Mouse (Mus musculus): ENCODE measurements at regions not wholly inside any gene's neighbourhood (a gene's known extent, or its start where the extent isn't known, plus 50 kb on each side); places are given as distances from the start of the nearest gene placed in this dataset.

DNA sequence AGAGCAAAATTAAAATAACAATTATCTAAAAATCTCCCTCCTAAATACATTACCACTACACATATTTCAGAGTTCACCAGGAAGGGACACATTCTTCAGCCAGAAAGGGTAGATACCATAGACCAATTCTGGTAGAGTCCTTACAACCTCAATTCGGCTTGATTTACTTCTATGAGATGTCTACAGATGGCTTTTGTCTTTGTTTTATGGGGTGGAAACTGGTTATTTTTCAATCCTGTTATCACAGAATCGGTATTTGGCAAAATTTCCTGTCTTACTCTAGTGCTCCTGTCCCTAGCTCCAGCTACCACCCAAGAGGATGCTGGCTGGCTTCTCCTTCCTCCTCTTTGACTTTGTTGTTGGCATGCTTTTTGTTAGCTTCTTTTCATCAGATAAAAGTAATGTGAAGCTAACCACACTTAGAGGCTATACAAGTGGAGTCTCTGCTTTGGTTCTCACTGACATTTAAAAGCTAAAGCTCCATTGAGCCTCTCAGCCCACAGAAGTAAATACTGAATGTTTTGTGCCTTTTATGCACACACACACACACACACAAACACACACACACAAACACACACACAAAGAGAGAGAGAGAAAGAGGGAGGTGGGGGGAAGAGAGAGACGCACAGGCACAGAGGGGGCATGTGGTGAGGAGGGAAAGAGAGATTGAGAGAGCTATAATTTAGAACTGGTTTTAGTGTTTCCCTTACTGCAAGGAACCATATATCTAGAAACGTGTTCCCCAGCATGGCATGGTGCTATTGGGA, 109.1 kb downstream of the Gm815 start:
- no peaks in the 10 kb centered on the region for H3K9me3 ChIP-seq (replicated peaks; ENCODE audit: control insufficient read depth, low read length)
- H3K36me3 ChIP-seq (ENCODE audit: control insufficient read depth, insufficient read depth) = no peaks in the 10 kb centered on the region
- H3K4me2 ChIP-seq (ENCODE audit: low read depth, low read length) = no peak overlapping the region
- no peak overlapping the region for H3K27ac ChIP-seq (ENCODE audit: low read length)
- H3K4me1 ChIP-seq (ENCODE audit: control insufficient read depth, insufficient read depth, low read length) = no peaks in the 10 kb centered on the region
- 75% methylated on average over 4 of the region's 4 CpGs for WGBS
- no peak for ATAC-seq (replicated peaks; ENCODE audit: extremely low read depth, insufficient read depth, low FRiP score)
- H3K9ac ChIP-seq (ENCODE audit: low read length) = no peak overlapping the region
- H3K4me3 ChIP-seq (ENCODE audit: low read length) = no peak overlapping the region
- H3K27me3 ChIP-seq (ENCODE audit: control insufficient read depth, insufficient read depth, low read length) = no peaks in the 10 kb centered on the region

DNA sequence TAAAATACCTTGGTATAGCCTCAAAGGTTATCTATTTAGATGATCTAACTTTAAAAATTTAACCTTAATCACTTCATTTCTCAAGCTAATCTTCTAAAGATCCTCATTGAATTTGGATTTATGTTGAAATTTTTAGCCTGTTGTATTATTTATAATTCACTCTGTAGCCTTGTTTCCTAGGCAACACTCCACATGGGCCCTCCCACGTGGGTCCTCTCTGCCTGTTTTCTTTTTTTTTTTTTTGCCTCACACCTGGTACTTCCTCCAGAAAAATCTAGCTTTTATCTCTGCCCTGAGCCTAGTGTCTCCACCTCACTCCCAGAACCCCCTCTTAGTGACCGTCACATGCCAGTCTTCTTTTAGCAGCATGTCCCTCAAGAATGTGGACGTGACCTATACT, 113.9 kb downstream of the Gm815 start:
- Histone ChIP-seq H3K9ac (ENCODE audit: low read length) (no peak overlapping the region), H3K36me3 (ENCODE audit: control insufficient read depth, insufficient read depth) (no peaks in the 10 kb centered on the region), H3K9me3 (replicated peaks; ENCODE audit: control insufficient read depth, low read length) (no peaks in the 10 kb centered on the region), H3K4me3 (ENCODE audit: low read length) (no peak overlapping the region), H3K4me2 (ENCODE audit: low read depth, low read length) (no peak overlapping the region), H3K27ac (ENCODE audit: low read length) (no peak overlapping the region), H3K4me1 (ENCODE audit: control insufficient read depth, insufficient read depth, low read length) (no peaks in the 10 kb centered on the region), H3K27me3 (ENCODE audit: control insufficient read depth, insufficient read depth, low read length) (no peaks in the 10 kb centered on the region)
- ATAC-seq (replicated peaks; ENCODE audit: extremely low read depth, insufficient read depth, low FRiP score) = no peak
- 57% methylated on average over 3 of the region's 3 CpGs for WGBS

DNA sequence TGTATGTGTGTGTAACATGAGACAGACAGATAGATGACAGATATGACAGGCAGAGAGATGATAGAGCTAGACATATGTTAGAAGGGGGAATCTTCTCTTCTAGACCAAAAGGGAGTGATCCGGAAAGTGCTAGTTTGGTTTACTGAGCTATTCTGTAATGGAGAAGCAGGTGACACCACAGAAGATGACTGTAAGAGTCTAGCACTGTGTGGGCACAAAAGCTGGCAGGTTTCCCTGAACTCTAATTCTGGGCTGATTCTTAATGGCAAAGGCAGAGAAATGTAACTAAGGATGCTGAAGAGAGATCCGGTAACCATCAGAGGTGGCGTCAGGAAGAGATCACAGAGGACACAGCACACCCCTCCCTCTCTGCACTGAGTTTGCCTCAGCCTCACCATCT, 136.2 kb downstream of the Gm815 start:
- WGBS = 80% methylated on average over 3 of the region's 3 CpGs
- no peak for ATAC-seq (replicated peaks; ENCODE audit: extremely low read depth, insufficient read depth, low FRiP score)
- Histone ChIP-seq H3K9ac (ENCODE audit: low read length) (no peak overlapping the region), H3K4me3 (ENCODE audit: low read length) (no peak overlapping the region), H3K27me3 (ENCODE audit: control insufficient read depth, insufficient read depth, low read length) (no peaks in the 10 kb centered on the region), H3K36me3 (ENCODE audit: control insufficient read depth, insufficient read depth) (no peaks in the 10 kb centered on the region), H3K4me2 (ENCODE audit: low read depth, low read length) (no peak overlapping the region), H3K9me3 (replicated peaks; ENCODE audit: control insufficient read depth, low read length) (no peaks in the 10 kb centered on the region), H3K4me1 (ENCODE audit: control insufficient read depth, insufficient read depth, low read length) (peaks cover 9% of the 10 kb centered on the region), H3K27ac (ENCODE audit: low read length) (no peak overlapping the region; the same call in 1 of the 2 replicates)

DNA sequence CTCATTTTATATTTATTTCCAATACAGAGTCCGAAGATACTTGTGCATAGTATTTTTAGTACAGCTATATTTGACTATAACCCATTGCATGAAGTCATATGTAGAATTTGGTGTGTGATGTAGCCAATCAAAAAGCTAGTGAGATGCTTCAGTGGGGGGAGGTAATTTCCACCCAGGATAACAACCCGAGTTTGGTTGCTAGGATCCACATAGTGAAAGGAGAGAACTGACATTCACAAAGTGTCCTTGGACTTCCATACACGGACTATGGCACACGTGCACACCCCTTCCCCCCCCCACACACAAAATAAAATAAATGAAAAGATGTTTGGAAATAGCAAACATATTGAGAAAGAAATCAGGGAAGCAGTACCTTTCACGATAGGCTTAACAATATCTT, 137.2 kb downstream of the Gm815 start:
- Histone ChIP-seq H3K9me3 (replicated peaks; ENCODE audit: control insufficient read depth, low read length) (no peaks in the 10 kb centered on the region), H3K4me3 (ENCODE audit: low read length) (no peak overlapping the region), H3K27me3 (ENCODE audit: control insufficient read depth, insufficient read depth, low read length) (no peaks in the 10 kb centered on the region), H3K9ac (ENCODE audit: low read length) (no peak overlapping the region), H3K4me2 (ENCODE audit: low read depth, low read length) (no peak overlapping the region), H3K36me3 (ENCODE audit: control insufficient read depth, insufficient read depth) (no peaks in the 10 kb centered on the region), H3K4me1 (ENCODE audit: control insufficient read depth, insufficient read depth, low read length) (peaks cover 9% of the 10 kb centered on the region), H3K27ac (ENCODE audit: low read length) (no peak overlapping the region)
- WGBS = 48% methylated on average over 5 of the region's 5 CpGs
- ATAC-seq (replicated peaks; ENCODE audit: extremely low read depth, insufficient read depth, low FRiP score) = peak; percentile 60

DNA sequence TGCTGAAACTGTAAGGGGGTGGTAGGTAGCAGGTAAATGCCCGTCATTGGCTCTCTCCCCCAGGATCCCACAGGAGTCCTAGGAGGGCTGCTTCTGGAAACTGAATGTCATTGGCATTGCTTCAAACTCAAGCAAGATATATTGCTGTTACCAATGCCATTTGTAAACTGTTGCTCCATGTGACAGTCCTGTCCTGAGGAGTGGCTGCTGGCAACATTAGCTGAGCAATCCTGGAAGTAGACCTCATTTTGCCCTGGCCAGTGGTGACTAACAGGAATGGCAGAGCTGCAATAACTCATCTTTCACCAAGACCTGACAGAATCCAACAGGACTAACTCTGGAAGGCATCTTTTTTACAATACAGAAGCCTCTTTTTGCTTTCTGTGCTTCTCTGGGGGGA, 143.2 kb downstream of the Gm815 start:
- ATAC-seq (replicated peaks; ENCODE audit: extremely low read depth, insufficient read depth, low FRiP score) = no peak
- peaks cover 3% of the 10 kb centered on the region for H3K4me1 ChIP-seq (ENCODE audit: control insufficient read depth, insufficient read depth, low read length)
- H3K27ac ChIP-seq (ENCODE audit: low read length) = no peak overlapping the region
- H3K27me3 ChIP-seq (ENCODE audit: control insufficient read depth, insufficient read depth, low read length) = no peaks in the 10 kb centered on the region
- no peak overlapping the region for H3K4me3 ChIP-seq (ENCODE audit: low read length)
- H3K9ac ChIP-seq (ENCODE audit: low read length) = no peak overlapping the region
- H3K4me2 ChIP-seq (ENCODE audit: low read depth, low read length) = no peak overlapping the region
- H3K9me3 ChIP-seq (replicated peaks; ENCODE audit: control insufficient read depth, low read length) = no peaks in the 10 kb centered on the region
- WGBS = 64% methylated on average over 1 of the region's 1 CpGs
- H3K36me3 ChIP-seq (ENCODE audit: control insufficient read depth, insufficient read depth) = no peaks in the 10 kb centered on the region

DNA sequence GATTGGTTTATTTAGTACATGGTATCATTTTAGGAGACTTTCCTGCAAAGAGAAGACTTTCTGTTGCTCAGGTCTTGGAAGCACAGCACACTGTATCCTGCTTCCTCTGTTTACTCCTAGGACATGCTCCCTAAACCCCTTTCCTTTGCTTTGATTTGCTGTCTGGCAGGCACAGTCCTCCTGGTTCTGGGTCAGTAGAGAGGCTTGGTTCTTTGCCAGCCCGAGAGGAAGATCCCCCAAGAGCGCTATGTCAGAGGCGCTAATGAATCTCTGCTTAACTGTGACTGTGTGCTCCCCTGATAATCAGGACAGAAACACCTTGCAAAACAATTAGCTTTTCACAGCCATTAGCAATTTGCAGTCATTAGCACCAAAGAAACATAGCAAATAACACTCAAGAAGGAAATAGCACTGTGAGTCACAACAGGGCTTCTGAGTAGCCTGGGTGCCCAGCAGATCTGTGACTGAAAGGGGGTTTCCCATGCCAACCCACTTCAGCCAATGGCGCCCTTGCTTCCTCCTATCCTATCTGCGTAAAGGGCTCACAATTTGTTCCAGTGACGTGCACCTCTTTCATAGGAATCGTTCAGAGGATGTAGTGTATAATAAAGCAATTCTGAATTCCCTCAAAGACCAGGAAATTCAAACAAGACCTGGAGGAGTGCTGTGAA, 145.5 kb downstream of the Gm815 start:
- ATAC-seq (replicated peaks; ENCODE audit: extremely low read depth, insufficient read depth, low FRiP score) = no peak
- Histone ChIP-seq H3K9ac (ENCODE audit: low read length) (no peak overlapping the region), H3K9me3 (replicated peaks; ENCODE audit: control insufficient read depth, low read length) (no peaks in the 10 kb centered on the region), H3K27ac (ENCODE audit: low read length) (no peak overlapping the region), H3K36me3 (ENCODE audit: control insufficient read depth, insufficient read depth) (no peaks in the 10 kb centered on the region), H3K27me3 (ENCODE audit: control insufficient read depth, insufficient read depth, low read length) (no peaks in the 10 kb centered on the region), H3K4me3 (ENCODE audit: low read length) (no peak overlapping the region), H3K4me1 (ENCODE audit: control insufficient read depth, insufficient read depth, low read length) (peaks cover 3% of the 10 kb centered on the region), H3K4me2 (ENCODE audit: low read depth, low read length) (no peak overlapping the region)
- 63% methylated on average over 7 of the region's 7 CpGs for WGBS

DNA sequence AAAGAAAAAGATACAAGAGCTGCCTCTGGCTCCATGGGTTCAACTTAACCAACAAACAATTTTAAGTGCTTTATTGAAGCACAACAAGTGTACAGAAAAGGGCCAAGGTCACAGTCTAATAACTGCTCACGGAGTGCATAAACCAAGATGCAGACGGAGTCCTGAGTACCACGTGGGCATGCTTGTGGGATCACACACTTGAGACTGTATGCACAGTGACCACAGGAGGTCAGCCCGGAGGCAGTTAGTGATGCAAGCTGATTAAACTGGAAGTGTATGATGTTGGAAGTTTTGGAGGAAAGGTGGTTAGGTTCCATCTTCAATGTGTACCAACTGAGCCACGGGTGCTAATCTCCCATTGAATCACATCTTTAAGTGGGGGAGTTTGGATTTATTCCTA, 146.9 kb downstream of the Gm815 start:
- Histone ChIP-seq H3K4me1 (ENCODE audit: control insufficient read depth, insufficient read depth, low read length) (peaks cover 5% of the 10 kb centered on the region), H3K9ac (ENCODE audit: low read length) (no peak overlapping the region), H3K4me2 (ENCODE audit: low read depth, low read length) (no peak overlapping the region), H3K4me3 (ENCODE audit: low read length) (no peak overlapping the region), H3K27me3 (ENCODE audit: control insufficient read depth, insufficient read depth, low read length) (no peaks in the 10 kb centered on the region), H3K27ac (ENCODE audit: low read length) (peak overlapping the region; percentile 59), H3K36me3 (ENCODE audit: control insufficient read depth, insufficient read depth) (no peaks in the 10 kb centered on the region), H3K9me3 (replicated peaks; ENCODE audit: control insufficient read depth, low read length) (no peaks in the 10 kb centered on the region)
- ATAC-seq (replicated peaks; ENCODE audit: extremely low read depth, insufficient read depth, low FRiP score) = peak; percentile 52; the same call in 1 of the 2 replicates
- WGBS = 52% methylated on average over 5 of the region's 5 CpGs

DNA sequence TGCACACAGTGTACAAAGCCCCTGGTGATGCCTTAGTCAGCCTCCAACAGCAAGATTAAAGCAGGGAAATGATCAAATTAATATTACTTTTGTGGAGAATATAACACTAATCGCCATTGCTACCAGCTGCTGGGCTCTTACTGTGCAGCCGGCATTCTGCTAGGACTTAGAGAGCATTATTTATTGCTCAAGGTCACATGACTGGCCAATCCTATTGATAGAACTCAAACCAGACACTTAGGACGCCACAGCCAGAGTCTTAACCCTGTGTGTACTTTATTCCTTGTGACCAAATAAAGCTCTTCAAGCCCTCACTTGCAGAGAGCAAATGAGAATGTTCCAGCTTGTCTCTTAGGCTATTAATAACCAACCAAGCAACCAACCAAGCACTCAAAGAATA, 152.6 kb downstream of the Gm815 start:
- Histone ChIP-seq H3K27me3 (ENCODE audit: control insufficient read depth, insufficient read depth, low read length) (no peaks in the 10 kb centered on the region), H3K4me3 (ENCODE audit: low read length) (no peak overlapping the region), H3K4me1 (ENCODE audit: control insufficient read depth, insufficient read depth, low read length) (peaks cover 12% of the 10 kb centered on the region), H3K9me3 (replicated peaks; ENCODE audit: control insufficient read depth, low read length) (no peaks in the 10 kb centered on the region), H3K4me2 (ENCODE audit: low read depth, low read length) (peak overlapping the region; percentile 31), H3K36me3 (ENCODE audit: control insufficient read depth, insufficient read depth) (no peaks in the 10 kb centered on the region), H3K9ac (ENCODE audit: low read length) (peak overlapping the region; percentile 37), H3K27ac (ENCODE audit: low read length) (peak overlapping the region; percentile 92)
- ATAC-seq (replicated peaks; ENCODE audit: extremely low read depth, insufficient read depth, low FRiP score) = peak; percentile 89
- 26% methylated on average over 3 of the region's 3 CpGs for WGBS

DNA sequence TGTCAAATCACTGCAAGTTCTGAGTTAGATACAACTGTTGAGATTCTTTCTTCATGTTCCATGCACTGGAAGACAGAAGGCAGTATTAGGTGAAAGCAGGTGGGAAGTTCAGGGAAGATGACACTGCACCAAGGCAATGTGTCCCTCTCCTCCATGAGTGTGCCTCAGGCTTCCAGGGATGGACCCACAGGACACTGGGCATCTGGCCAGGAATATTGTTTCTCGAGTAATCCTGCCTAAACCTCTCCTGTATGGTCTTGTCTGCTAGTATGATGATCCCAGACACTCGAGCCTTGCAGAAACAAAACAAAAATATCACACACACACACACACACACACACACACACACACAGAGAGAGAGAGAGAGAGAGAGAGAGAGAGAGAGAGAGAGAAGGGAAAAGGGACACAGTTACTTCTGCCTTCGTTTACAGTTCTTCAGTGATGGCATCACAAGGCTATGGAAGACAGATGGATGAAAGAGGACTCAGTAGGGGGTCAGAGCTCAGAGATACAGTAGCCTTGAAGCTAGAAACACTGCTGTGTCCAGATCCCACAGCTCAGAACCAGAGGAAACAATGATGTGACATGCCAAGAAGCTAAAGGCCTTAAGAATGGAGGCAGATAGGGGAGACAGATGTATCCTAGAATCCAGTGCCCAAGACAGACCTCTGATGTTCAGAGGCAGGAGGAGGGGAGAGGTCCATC, 154.8 kb downstream of the Gm815 start:
- H3K27ac ChIP-seq (ENCODE audit: low read length) = no peak overlapping the region

More for the DNA sequence above, 154.8 kb downstream of the Gm815 start:
- no peak overlapping the region for H3K4me3 ChIP-seq (ENCODE audit: low read length)
- H3K4me2 ChIP-seq (ENCODE audit: low read depth, low read length) = no peak overlapping the region
- H3K4me1 ChIP-seq (ENCODE audit: control insufficient read depth, insufficient read depth, low read length) = peaks cover 12% of the 10 kb centered on the region
- no peak overlapping the region for H3K9ac ChIP-seq (ENCODE audit: low read length)
- H3K9me3 ChIP-seq (replicated peaks; ENCODE audit: control insufficient read depth, low read length) = no peaks in the 10 kb centered on the region
- WGBS = 43% methylated on average over 3 of the region's 3 CpGs
- H3K36me3 ChIP-seq (ENCODE audit: control insufficient read depth, insufficient read depth) = no peaks in the 10 kb centered on the region
- no peaks in the 10 kb centered on the region for H3K27me3 ChIP-seq (ENCODE audit: control insufficient read depth, insufficient read depth, low read length)
- ATAC-seq (replicated peaks; ENCODE audit: extremely low read depth, insufficient read depth, low FRiP score) = no peak
